Mouse (Mus musculus): ENCODE measurements at regions not wholly inside any gene's neighbourhood (a gene's known extent, or its start where the extent isn't known, plus 50 kb on each side); places are given as distances from the start of the nearest gene placed in this dataset.
"Not testable (repeated sequence)": the region's sequence is repeated elsewhere in the genome, so short reads cannot be mapped to it uniquely, and the experiment has no call there.

DNA sequence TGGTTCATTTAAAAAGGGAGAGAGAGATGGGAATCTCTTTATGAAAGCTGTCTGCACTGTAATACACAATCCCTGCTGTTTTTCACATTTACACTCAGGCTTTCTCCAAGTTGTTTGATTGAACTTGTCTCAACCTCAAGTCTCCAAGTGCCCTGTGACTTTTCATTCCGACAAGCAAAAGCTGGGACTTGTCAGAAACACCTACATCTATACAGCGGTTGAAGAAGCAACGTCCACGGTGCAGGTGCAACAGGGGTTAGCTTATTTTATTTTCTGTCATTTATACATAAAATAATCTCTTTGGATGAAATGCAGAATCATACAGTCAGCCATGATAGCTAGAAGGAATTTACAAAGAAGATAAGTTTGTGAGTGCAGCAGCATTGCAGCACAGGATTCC, 184.6 kb upstream of the Gm21293 start:
- DNase-seq = no peak

- no peak for DNase-seq
Observed at GRCm38 (mm10) chr10:103976059-103976458, 166.7 kb upstream of the Gm21293 start.

DNA sequence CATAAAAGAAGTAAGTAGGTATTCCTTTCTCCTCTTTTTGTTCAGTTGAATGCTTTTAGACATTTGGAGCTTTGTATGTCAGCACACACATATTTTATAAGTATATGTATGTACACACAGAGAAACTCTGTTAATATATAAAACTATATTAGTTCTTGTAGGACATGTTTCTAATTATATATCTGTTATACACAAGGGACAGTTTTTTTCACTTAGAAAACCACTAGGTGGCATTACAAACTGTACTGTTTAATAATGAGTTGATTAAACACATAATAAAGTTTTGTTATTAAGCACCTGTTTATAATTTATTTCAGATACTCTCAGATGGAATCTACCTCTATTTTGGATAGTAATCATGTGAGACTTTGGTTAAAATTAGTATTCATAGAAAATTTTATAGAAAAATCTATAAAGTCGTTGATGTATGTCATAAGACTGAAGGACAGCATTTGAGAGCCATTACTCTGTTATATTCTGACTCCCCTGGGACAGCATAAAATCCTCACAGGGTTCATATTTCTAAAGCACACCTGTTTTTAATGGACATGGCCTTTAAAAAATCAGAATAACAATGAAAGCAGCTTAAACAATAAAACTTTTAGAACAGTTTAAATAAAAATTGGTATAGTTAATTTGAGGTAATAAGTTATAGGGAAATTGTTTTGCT, 158.4 kb upstream of the Gm21293 start:
- DNase-seq = no peak

DNA sequence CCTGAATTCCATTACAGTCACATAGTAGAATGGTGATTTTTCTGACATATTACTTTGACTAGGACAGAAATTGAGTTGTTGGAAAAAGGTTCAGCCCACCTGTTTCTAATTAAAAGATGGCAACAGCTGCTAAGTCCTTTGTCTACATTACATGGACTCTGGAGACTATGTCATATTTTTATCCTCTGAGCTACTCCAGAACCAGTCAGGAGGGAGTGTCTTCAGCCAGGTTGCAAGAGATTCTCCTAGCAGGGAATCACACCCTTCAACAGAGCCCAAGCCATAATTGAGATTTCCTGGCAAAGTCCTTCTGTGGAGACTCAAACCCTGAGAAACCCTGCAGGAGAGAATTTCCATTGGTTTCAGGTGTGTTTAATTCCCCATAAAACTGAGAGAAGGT, 123.2 kb upstream of the Gm21293 start:
- no peak for DNase-seq

- no peak for DNase-seq
Observed at GRCm38 (mm10) chr10:104021593-104021992, 121.2 kb upstream of the Gm21293 start.

DNA sequence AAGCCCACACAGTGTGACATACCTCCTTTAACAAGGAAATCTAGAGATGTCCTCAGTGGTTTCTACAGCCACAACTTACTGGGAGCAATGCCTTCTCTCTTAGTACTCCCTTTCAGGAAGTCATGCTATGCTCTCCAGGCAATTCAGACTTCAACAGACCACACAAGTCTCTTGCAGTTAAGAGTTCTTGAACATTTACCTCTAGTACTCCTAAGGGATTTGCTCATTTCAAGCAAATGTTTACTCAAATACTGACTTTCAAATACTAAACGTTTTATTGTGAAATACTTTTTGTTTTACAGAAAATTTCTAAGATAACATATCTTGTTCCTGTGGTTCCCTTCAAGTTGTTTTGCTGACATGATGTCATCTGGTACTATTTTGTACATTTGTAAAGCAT, 114.6 kb upstream of the Gm21293 start:
- no peak for DNase-seq

- no peak for DNase-seq
Observed at GRCm38 (mm10) chr10:104032771-104033170, 110.0 kb upstream of the Gm21293 start.

- DNase-seq = not testable (repeated sequence)
Observed at GRCm38 (mm10) chr10:104041729-104042386, 100.9 kb upstream of the Gm21293 start.

DNA sequence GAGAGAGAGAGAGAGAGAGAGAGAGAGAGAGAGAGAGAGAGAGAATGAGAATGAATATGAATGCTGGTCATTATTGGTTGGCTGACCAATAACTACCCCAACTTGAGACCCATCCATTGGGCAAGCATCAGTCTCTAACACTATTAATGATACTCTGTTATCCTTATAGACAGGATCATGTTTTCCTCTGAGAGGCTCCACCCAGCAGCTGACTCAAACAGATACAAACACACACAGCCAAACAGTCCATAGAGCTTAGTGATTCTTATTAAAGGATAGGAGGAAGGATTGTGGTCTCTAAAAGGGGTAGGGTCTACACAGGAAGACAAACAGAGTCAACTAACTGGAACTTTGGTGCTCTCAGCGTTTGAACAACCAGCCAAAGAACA, 100.4 kb upstream of the Gm21293 start:
- DNase-seq = no peak

- DNase-seq = no peak
Observed at GRCm38 (mm10) chr10:104043569-104043968, 99.2 kb upstream of the Gm21293 start.

Data from liver (tissue).